Mouse (Mus musculus): ENCODE results near the gene Nrxn2. TPM values are rescaled to one million over a fixed set of nuclear protein-coding genes. Genes with fewer than 3 reads are reported as not detected.

The Nrxn2 gene
- 0.05 and 0.17 TPM in 2 replicates for polyA plus RNA-seq (2012)

- no peak for TF ChIP-seq GATA1 (IDR thresholded peaks at IDR 0.05; ENCODE audit: low read length)
These were observed at the start of gene Nrxn2 for GRCm38 (mm10) chr19:6418233-6418879. Nrxn2 (plus strand) TSS chr19:6418731.

GRCm38 (mm10) chr19:6370175-6370574 lies 48.4 kb upstream of the Nrxn2 start:
- TF ChIP-seq GATA1 (IDR thresholded peaks at IDR 0.05; ENCODE audit: low read length), result no peak

GRCm38 (mm10) chr19:6372433-6372832 lies 46.1 kb upstream of the Nrxn2 start:
- no peak for TF ChIP-seq GATA1 (IDR thresholded peaks at IDR 0.05; ENCODE audit: low read length)

- no peak for TF ChIP-seq GATA1 (IDR thresholded peaks at IDR 0.05; ENCODE audit: low read length)
These were observed 44.8 kb upstream of the Nrxn2 start for GRCm38 (mm10) chr19:6373539-6374400.

- no peak for TF ChIP-seq GATA1 (IDR thresholded peaks at IDR 0.05; ENCODE audit: low read length)
These were observed 44.0 kb upstream of the Nrxn2 start for GRCm38 (mm10) chr19:6374571-6374970.

- no peak for TF ChIP-seq GATA1 (IDR thresholded peaks at IDR 0.05; ENCODE audit: low read length)
These were observed 42.9 kb upstream of the Nrxn2 start for GRCm38 (mm10) chr19:6375423-6376254.

- no peak for TF ChIP-seq GATA1 (IDR thresholded peaks at IDR 0.05; ENCODE audit: low read length)
These were observed 42.3 kb upstream of the Nrxn2 start for GRCm38 (mm10) chr19:6376255-6376564.

DNA sequence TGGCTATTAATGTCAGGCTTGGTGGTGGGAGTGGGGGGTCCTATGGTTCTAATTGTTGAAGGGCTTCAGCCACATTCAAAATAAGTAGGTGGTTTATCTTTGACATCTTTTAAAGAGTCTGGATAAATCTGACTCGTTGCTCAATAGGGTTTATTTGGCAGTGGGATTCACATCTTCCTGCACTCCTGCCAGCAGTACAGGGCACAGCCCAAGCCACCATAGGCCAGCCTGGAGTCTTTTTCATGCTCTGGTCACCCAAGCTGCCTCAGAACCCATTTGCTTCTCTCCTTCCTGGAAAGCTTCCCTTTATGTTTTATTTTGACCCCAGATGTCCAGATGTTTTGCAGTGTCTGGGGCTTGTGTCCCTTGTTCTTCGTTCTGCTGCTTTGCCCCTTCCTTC lies 41.9 kb upstream of the Nrxn2 start:
- no peak for TF ChIP-seq GATA1 (IDR thresholded peaks at IDR 0.05; ENCODE audit: low read length)

GRCm38 (mm10) chr19:6377327-6378040 lies 41.0 kb upstream of the Nrxn2 start:
- TF ChIP-seq GATA1 (IDR thresholded peaks at IDR 0.05; ENCODE audit: low read length), result no peak

- no peak for TF ChIP-seq GATA1 (IDR thresholded peaks at IDR 0.05; ENCODE audit: low read length)
These were observed 37.9 kb upstream of the Nrxn2 start for GRCm38 (mm10) chr19:6380411-6381166.

- no peak for TF ChIP-seq GATA1 (IDR thresholded peaks at IDR 0.05; ENCODE audit: low read length)
These were observed 37.3 kb upstream of the Nrxn2 start for GRCm38 (mm10) chr19:6381238-6381637.

- no peak for TF ChIP-seq GATA1 (IDR thresholded peaks at IDR 0.05; ENCODE audit: low read length)
These were observed 36.1 kb upstream of the Nrxn2 start for GRCm38 (mm10) chr19:6382323-6382924.

- no peak for TF ChIP-seq GATA1 (IDR thresholded peaks at IDR 0.05; ENCODE audit: low read length)
These were observed 35.1 kb upstream of the Nrxn2 start for GRCm38 (mm10) chr19:6383470-6383869.

GRCm38 (mm10) chr19:6384128-6384527 lies 34.4 kb upstream of the Nrxn2 start, which contains the start of gene Pygm:
Pygm (plus strand) TSS chr19:6384399.
- no peak for TF ChIP-seq GATA1 (IDR thresholded peaks at IDR 0.05; ENCODE audit: low read length)
